Mouse (Mus musculus) liver, embryonic 16.5 days (tissue): ENCODE data around the gene Cyp2c29. TPM values are rescaled to one million over a fixed set of nuclear protein-coding genes. Genes with fewer than 3 reads are reported as not detected.
"Not testable (repeated sequence)": the region's sequence is repeated elsewhere in the genome, so short reads cannot be mapped to it uniquely, and the experiment has no call there.

Experiments used
- ATAC-seq: fragments of 200-750 bp; cut with Nextera tagmentation; 2 replicates; pipeline ENCODE4 v1.8.0; 2017; ENCODE audit warnings: low read depth, mild to moderate bottlenecking, moderate number of reproducible peaks, moderate library complexity
- H3K27ac ChIP-seq: fragments of 300-500 bp; sonication (generic); 2 replicates; pipeline ENCODE4 v1.5.1; 2014; ENCODE audit warnings: mild to moderate bottlenecking, low read length
- H3K27me3 ChIP-seq: fragments of 300-500 bp; sonication (generic); 2 replicates; pipeline ENCODE4 v1.6.1; 2014; ENCODE audit warnings: low read depth, low read length, mixed read lengths; ENCODE audit not compliant: control insufficient read depth, insufficient read depth
- H3K36me3 ChIP-seq: fragments of 300-500 bp; sonication (generic); 2 replicates; pipeline ENCODE4 v1.6.1; 2014; ENCODE audit warnings: mild to moderate bottlenecking; ENCODE audit not compliant: control insufficient read depth, insufficient read depth
- H3K4me1 ChIP-seq: fragments of 300-500 bp; sonication (generic); 2 replicates; pipeline ENCODE4 v1.6.1; 2014; ENCODE audit warnings: low read depth, low read length, mixed read lengths; ENCODE audit not compliant: control insufficient read depth
- H3K4me2 ChIP-seq: fragments of 300-500 bp; sonication (generic); 2 replicates; pipeline ENCODE4 v1.6.1; 2014; ENCODE audit warnings: low read depth, low read length, mixed read lengths
- H3K4me3 ChIP-seq: fragments of 300-500 bp; sonication (generic); 2 replicates; pipeline ENCODE4 v1.5.1; 2014; ENCODE audit warnings: low read depth, mild to moderate bottlenecking, low read length
- H3K9ac ChIP-seq: fragments of 300-500 bp; sonication (generic); 2 replicates; pipeline ENCODE4 v1.6.1; 2014; ENCODE audit warnings: low read depth, low read length
- H3K9me3 ChIP-seq: fragments of 300-500 bp; sonication (generic); replicated peaks from 2 replicates; pipeline ENCODE4 v1.6.1; 2016; ENCODE audit warnings: low read length; ENCODE audit not compliant: control insufficient read depth
- WGBS: fragments of 180-500 bp; shearing (Covaris S2); extraction: QIAGEN DNeasy Blood & Tissue Kit; methylation state at CpG from one replicate; pipeline ENCODE4 v1.1.7; 2014; ENCODE audit not compliant: insufficient replicate concordance; 5-methylcytosine and 5-hydroxymethylcytosine counted together
- polyA plus RNA-seq: library from polyadenylated mRNA; unstranded; fragments of >200 nt; fragmentation: Nextera tagmentation; extraction: Ambion mirVana; gene quantifications from 2 replicates; pipeline ENCODE4 v1.2.1, GENCODE M21; 2015

The Cyp2c29 gene
- polyA plus RNA-seq = not detected in 2 replicates

DNA sequence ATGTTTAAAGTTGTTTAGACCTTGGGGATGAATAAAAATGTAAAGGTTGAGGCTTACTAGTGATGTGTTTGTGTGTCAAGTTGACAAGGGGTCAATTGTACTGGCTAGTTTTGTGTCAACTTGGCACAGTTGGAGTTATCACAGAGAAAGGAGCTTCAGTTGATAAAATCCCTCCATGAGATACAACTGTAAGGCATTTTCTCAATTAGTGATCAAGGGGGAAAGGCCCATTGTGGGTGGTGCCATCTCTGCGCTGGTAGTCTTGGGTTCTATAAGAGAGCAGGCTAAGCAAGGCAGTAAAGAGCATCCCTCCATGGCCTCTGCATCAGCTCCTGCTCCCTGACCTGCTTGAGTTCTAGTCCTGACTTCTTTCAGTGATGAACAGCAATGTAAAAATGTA is at the start of gene Cyp2c29:
TSS of gene Cyp2c29 (plus strand) at position 301 of the 400 bp plus-strand sequence.
- no CpG with 5 or more reads among the region's 1 CpGs for WGBS
- not testable (repeated sequence) for H3K4me1 ChIP-seq, H3K9ac ChIP-seq, H3K36me3 ChIP-seq, H3K4me2 ChIP-seq, H3K9me3 ChIP-seq, H3K27ac ChIP-seq, H3K4me3 ChIP-seq, H3K27me3 ChIP-seq, ATAC-seq

DNA sequence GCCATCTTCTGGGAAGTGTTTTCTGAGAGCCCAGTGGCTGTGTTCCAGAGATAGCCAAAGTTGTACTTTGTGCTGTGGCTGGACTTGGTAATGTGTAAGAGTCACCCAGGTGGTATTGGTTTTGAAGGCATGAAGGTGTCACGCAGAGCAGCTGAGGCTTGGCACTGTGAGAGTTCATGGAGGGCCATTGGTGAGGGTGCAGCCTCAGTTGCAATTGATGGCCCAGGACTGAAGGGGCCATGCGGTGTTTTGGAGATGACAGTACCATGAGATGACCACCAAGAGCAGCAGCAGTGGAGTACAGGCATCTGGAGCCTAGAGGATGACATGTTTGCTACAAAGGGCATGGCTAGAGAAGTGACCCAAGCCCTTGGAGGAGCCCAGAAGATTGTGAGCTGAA is 2.2 kb upstream of the Cyp2c29 start:
- H3K4me3 ChIP-seq, H3K4me1 ChIP-seq, H3K9me3 ChIP-seq, H3K36me3 ChIP-seq, H3K9ac ChIP-seq, ATAC-seq, H3K4me2 ChIP-seq, H3K27me3 ChIP-seq, H3K27ac ChIP-seq: not testable (repeated sequence)
- 42% methylated on average over 2 of the region's 2 CpGs for WGBS

DNA sequence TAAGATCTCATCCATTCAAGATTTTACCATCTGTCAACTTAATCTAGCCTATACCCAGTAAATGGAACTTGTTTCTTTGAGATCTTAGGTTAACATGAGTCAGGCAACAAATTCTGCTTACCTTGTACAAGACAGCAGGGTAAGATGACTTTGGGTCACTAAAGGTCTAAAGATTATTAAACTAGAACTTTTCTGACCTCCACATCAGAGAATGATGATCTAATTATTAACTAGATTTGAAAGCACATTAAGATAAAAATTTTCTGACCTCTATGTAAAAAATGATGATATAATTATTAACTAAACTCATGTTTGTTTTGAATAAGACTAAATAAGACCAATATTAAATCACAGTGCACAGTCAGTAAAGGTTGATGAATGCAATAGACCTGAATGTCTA is 13.6 kb downstream of the Cyp2c29 start:
- Histone ChIP-seq H3K4me2 (no peak overlapping the region), H3K9me3 (no peaks in the 10 kb centered on the region), H3K27ac (no peak overlapping the region), H3K36me3 (no peaks in the 10 kb centered on the region), H3K4me3 (no peak overlapping the region), H3K9ac (no peak overlapping the region), H3K4me1 (no peaks in the 10 kb centered on the region), H3K27me3 (no peaks in the 10 kb centered on the region)
- no peak for ATAC-seq

DNA sequence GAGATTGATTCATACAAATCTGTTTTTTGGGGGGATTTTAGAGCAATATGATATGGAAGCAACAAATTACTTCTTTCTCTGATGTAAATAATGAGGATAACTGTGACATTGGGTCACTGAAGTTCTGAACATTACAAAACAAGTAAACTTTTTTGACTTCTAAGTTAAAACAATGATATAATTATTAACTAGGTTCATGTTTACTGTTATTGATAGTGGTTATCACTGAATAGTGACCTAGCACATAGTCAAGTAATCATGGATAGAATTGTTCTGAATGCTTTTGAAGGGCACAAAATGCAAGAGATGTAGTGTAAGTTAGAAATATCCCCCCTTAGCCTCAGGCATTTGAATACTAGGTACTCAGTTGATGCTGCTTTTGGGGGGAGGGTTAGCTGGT is 16.4 kb downstream of the Cyp2c29 start:
- Histone ChIP-seq H3K9ac (no peak overlapping the region), H3K36me3 (no peaks in the 10 kb centered on the region), H3K27ac (no peak overlapping the region), H3K27me3 (no peaks in the 10 kb centered on the region), H3K4me3 (no peak overlapping the region), H3K4me1 (no peaks in the 10 kb centered on the region), H3K9me3 (no peaks in the 10 kb centered on the region), H3K4me2 (no peak overlapping the region)
- no peak for ATAC-seq

DNA sequence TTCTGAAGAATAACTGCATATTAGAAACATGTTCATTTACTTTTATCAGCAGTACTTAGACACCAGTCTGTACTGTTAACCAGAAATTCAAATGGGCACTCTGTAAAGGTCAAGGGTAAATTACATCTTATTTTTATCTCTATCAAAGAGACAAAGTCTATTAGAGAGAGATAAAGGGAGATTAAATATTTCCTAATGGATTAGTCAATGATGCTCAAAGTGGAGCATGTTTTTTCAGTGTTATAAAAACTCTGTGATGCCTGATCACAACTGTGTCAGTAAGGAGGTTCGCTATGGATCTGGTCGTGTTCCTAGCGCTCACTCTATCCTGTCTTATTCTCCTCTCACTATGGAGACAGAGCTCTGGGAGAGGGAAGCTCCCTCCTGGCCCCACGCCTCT is 17.6 kb downstream of the Cyp2c29 start:
- Histone ChIP-seq H3K36me3 (no peaks in the 10 kb centered on the region), H3K27ac (no peak overlapping the region), H3K4me1 (no peaks in the 10 kb centered on the region), H3K4me2 (no peak overlapping the region), H3K9ac (no peak overlapping the region), H3K27me3 (no peaks in the 10 kb centered on the region), H3K4me3 (no peak overlapping the region), H3K9me3 (no peaks in the 10 kb centered on the region)
- no peak for ATAC-seq
- 55% methylated on average over 4 of the region's 4 CpGs for WGBS

DNA sequence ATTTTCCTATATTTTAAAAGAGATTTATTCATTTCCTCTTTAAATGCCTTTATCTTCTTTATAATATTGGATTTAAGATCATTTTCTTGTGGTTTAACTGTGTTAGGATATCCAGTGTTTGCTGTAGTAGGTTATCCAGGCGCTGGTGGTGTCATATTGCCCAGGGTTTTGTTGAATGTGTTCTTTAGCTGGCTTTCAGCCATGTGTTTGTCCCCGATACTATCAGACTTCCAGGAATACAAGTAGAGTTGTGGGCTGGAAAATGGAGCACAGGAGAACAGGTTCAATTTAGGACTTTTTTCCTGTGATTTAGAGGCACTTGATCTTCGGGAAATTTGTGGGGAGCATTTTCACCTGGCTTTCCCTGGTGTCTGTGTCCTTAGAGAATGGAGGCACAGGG is 19.8 kb downstream of the Cyp2c29 start:
- H3K9ac ChIP-seq = no peak overlapping the region
- H3K9me3 ChIP-seq = no peaks in the 10 kb centered on the region
- 36% methylated on average over 3 of the region's 3 CpGs for WGBS
- H3K4me3 ChIP-seq = no peak overlapping the region
- no peak overlapping the region for H3K27ac ChIP-seq
- no peaks in the 10 kb centered on the region for H3K36me3 ChIP-seq
- no peak for ATAC-seq
- no peaks in the 10 kb centered on the region for H3K4me1 ChIP-seq
- H3K27me3 ChIP-seq = no peaks in the 10 kb centered on the region
- no peak overlapping the region for H3K4me2 ChIP-seq

Other genes with a start within 250 kb of the Cyp2c29 start
- 0.20 TPM in 1 of 2 replicates, not detected in the other for gene Cyp2c65, start 208.4 kb upstream of the Cyp2c29 start, polyA plus RNA-seq
- not detected in 2 replicates for gene Cyp2c66, start 155.5 kb upstream of the Cyp2c29 start, polyA plus RNA-seq
- not detected in 2 replicates for gene Cyp2c38, start 193.7 kb downstream of the Cyp2c29 start, polyA plus RNA-seq
- gene Cyp2c39, start 241.5 kb downstream of the Cyp2c29 start, polyA plus RNA-seq = not detected in 2 replicates